Mouse (Mus musculus) thymus, adult 2 months (tissue): ENCODE data around the gene Cep126.

Experiments
- CTCF ChIP-seq: fragments of 200-500 bp; IDR thresholded peaks from 2 replicates; pipeline ENCODE4 v1.5.1; 2012; ENCODE audit warnings: mild to moderate bottlenecking, control low read depth, low read length, moderate library complexity, borderline replicate concordance; ENCODE audit not compliant: control insufficient read depth, poor library complexity, insufficient read depth; ENCODE audit errors: extremely low read depth
- POLR2A ChIP-seq: fragments of 200-500 bp; IDR thresholded peaks from 2 replicates; pipeline ENCODE4 v1.6.1; 2012; ENCODE audit warnings: mild to moderate bottlenecking, low read length, control low read depth, moderate library complexity; ENCODE audit not compliant: control insufficient read depth, poor library complexity, insufficient read depth; ENCODE audit errors: extremely low read depth

- TF ChIP-seq CTCF (no peak), POLR2A (no peak)
These were observed 19.6 kb downstream of the Cep126 start for GRCm38 (mm10) chr9:8114516-8114915.
